Mouse (Mus musculus) CD4-positive naive resting alpha-beta T cell, adult 76 days (primary cell): ENCODE results near the gene Ofd1. TPM values are rescaled to one million over a fixed set of nuclear protein-coding genes. Genes with fewer than 3 reads are reported as not detected.

Experiments
- total RNA-seq: library from RNA; stranded (reverse); gene quantifications from one replicate; pipeline ENCODE4 v1.2.4, GENCODE M21; 2023

Gene Ofd1
- total RNA-seq, result 13.3 TPM

GRCm38 (mm10) chrX:166440616-166441063, at the start of gene Ofd1:
Gene Ofd1, minus strand, starts transcription at chrX:166440704.

GRCm38 (mm10) chrX:166479365-166479983, 39.0 kb upstream of the Ofd1 start, which contains the start of gene Rab9:
Gene Rab9, minus strand, starts transcription at chrX:166479867.

GRCm38 (mm10) chrX:166440036-166440615, 378 bp downstream of the Ofd1 start, which contains the start of gene Trappc2:
Gene Trappc2, plus strand, starts transcription at chrX:166440574.

Other genes starting within 250 kb of the Ofd1 start
- gene Gpm6b, start 201.8 kb downstream of the Ofd1 start, total RNA-seq, result 0.73 TPM
- 5.0 TPM for gene Trappc2, start 130 bp downstream of the Ofd1 start, total RNA-seq
- 18.5 TPM for gene Rab9, start 39.2 kb upstream of the Ofd1 start, total RNA-seq
- gene Tceanc, start 77.9 kb upstream of the Ofd1 start, total RNA-seq, result 3.3 TPM
- gene Egfl6, start 145.0 kb upstream of the Ofd1 start, total RNA-seq, result not detected